Mouse (Mus musculus) bone marrow, adult 2 months (tissue): ENCODE measurements around the gene Cx3cr1. TPM values are rescaled to one million over a fixed set of nuclear protein-coding genes. Genes with fewer than 3 reads are reported as not detected.
"Not testable (repeated sequence)": the region's sequence is repeated elsewhere in the genome, so short reads cannot be mapped to it uniquely, and the experiment has no call there.

Source experiments
- H3K27ac ChIP-seq: fragments of 200-500 bp; 2 replicates; pipeline ENCODE4 v1.5.1; 2012; ENCODE audit warnings: low read depth, mild to moderate bottlenecking, control low read depth, inconsistent platforms, low read length; ENCODE audit not compliant: control insufficient read depth, poor library complexity, insufficient read depth
- H3K4me1 ChIP-seq: fragments of 200-500 bp; 2 replicates; pipeline ENCODE4 v1.6.1; 2011; ENCODE audit warnings: low read length; ENCODE audit not compliant: control insufficient read depth, insufficient read depth
- H3K4me3 ChIP-seq: fragments of 200-500 bp; replicated peaks from 2 replicates; pipeline ENCODE3; 2011; ENCODE audit warnings: mild to moderate bottlenecking, low read depth, low read length, control low read depth; ENCODE audit not compliant: control insufficient read depth
- CTCF ChIP-seq: fragments of 200-500 bp; IDR thresholded peaks from 2 replicates; pipeline ENCODE4 v1.5.1; 2011; ENCODE audit warnings: low read length, control low read depth; ENCODE audit not compliant: control insufficient read depth, insufficient read depth
- POLR2A ChIP-seq: fragments of 200-500 bp; IDR thresholded peaks from 2 replicates; pipeline ENCODE4 v1.6.1; 2011; ENCODE audit warnings: low read depth, mild to moderate bottlenecking, control low read depth, low read length, borderline replicate concordance; ENCODE audit not compliant: control insufficient read depth
- WGBS: fragments of 180-500 bp; shearing (Covaris S2); methylation state at CpG from one replicate; pipeline ENCODE4 v1.1.7; 2018; 5-methylcytosine and 5-hydroxymethylcytosine counted together
- polyA plus RNA-seq: library from polyadenylated mRNA; stranded (reverse); fragments of >200 nt; gene quantifications from 2 replicates; pipeline ENCODE4 v1.2.4, GENCODE M21; 2011; ENCODE audit warnings: low replicate concordance; ENCODE audit not compliant: missing spikeins, insufficient read depth, insufficient read length

Cx3cr1 gene
- polyA plus RNA-seq, 1 experiment = 2.7 TPM

GRCm38 (mm10) chr9:120111156-120111945, 41.7 kb upstream of the Cx3cr1 start:
- Histone ChIP-seq H3K4me1 (peaks cover 7% of the 10 kb centered on the region; the same call in 1 of the 2 replicates), H3K4me3 (peak overlapping the region; percentile 40), H3K27ac (peak overlapping the region; percentile 54; the same call in 1 of the 2 replicates)
- TF ChIP-seq CTCF (no peak), POLR2A (no peak)
- 58% methylated on average over 15 of the region's 15 CpGs for WGBS

GRCm38 (mm10) chr9:120110211-120111018, 40.7 kb upstream of the Cx3cr1 start, which contains the start of gene Slc25a38:
Gene Slc25a38, plus strand, starts transcription at chr9:120110374.
- Histone ChIP-seq H3K4me1 (peaks cover 7% of the 10 kb centered on the region; the same call in 1 of the 2 replicates), H3K27ac (peak within 1 kb of the TSS; percentile 90), H3K4me3 (peak within 1 kb of the TSS; percentile 91)
- TF ChIP-seq POLR2A (peak; percentile 85; the same call in 1 of the 2 replicates), CTCF (peak; percentile 92)
- under 1% methylated on average over 62 of the region's 62 CpGs for WGBS

GRCm38 (mm10) chr9:120108953-120109352, 39.3 kb upstream of the Cx3cr1 start:
- not testable (repeated sequence) for H3K4me1 ChIP-seq, H3K27ac ChIP-seq, H3K4me3 ChIP-seq
- WGBS = 84% methylated on average over 12 of the region's 12 CpGs

- no peak for TF ChIP-seq CTCF
- TF ChIP-seq POLR2A = no peak
- Histone ChIP-seq H3K4me3 (no peak overlapping the region), H3K27ac (no peak overlapping the region), H3K4me1 (no peaks in the 10 kb centered on the region)
- 76% methylated on average over 2 of the region's 2 CpGs for WGBS
These were observed 31.5 kb upstream of the Cx3cr1 start for GRCm38 (mm10) chr9:120101165-120101564.

- 75% methylated on average over 8 of the region's 8 CpGs for WGBS
- Histone ChIP-seq H3K4me1 (no peaks in the 10 kb centered on the region), H3K27ac (no peak overlapping the region), H3K4me3 (no peak overlapping the region)
- no peak for TF ChIP-seq CTCF
- no peak for TF ChIP-seq POLR2A
These were observed 29.6 kb upstream of the Cx3cr1 start for GRCm38 (mm10) chr9:120099304-120099703.

- no peak overlapping the region for H3K4me3 ChIP-seq
- no peaks in the 10 kb centered on the region for H3K4me1 ChIP-seq
- TF ChIP-seq CTCF = peak; percentile 87
- TF ChIP-seq POLR2A = no peak
- 28% methylated on average over 7 of the region's 7 CpGs for WGBS
- H3K27ac ChIP-seq = no peak overlapping the region
These were observed 29.0 kb upstream of the Cx3cr1 start for GRCm38 (mm10) chr9:120098682-120099081.

GRCm38 (mm10) chr9:120095886-120096285, 26.2 kb upstream of the Cx3cr1 start:
- H3K4me3 ChIP-seq = no peak overlapping the region
- 8% methylated on average over 7 of the region's 7 CpGs for WGBS
- H3K4me1 ChIP-seq = no peaks in the 10 kb centered on the region
- no peak overlapping the region for H3K27ac ChIP-seq
- TF ChIP-seq CTCF = no peak
- TF ChIP-seq POLR2A = no peak

- TF ChIP-seq POLR2A = no peak
- no peak for TF ChIP-seq CTCF
- H3K4me1 ChIP-seq = no peaks in the 10 kb centered on the region
- 82% methylated on average over 13 of the region's 13 CpGs for WGBS
These were observed 24.0 kb upstream of the Cx3cr1 start for GRCm38 (mm10) chr9:120093701-120094100.

More at GRCm38 (mm10) chr9:120093701-120094100, 24.0 kb upstream of the Cx3cr1 start:
- no peak overlapping the region for H3K27ac ChIP-seq
- no peak overlapping the region for H3K4me3 ChIP-seq
